Mouse (Mus musculus) lung, adult 2 months (tissue): Measurements from ENCODE around the gene Adat1.

Experiments used
- CTCF ChIP-seq: fragments of 200-500 bp; IDR thresholded peaks from 2 replicates; pipeline ENCODE4 v1.5.1; 2011; ENCODE audit warnings: mild to moderate bottlenecking, low read length, control low read depth; ENCODE audit not compliant: insufficient read depth
- POLR2A ChIP-seq: fragments of 200-500 bp; IDR thresholded peaks from 2 replicates; pipeline ENCODE4 v1.6.1; 2011; ENCODE audit warnings: low read depth, mild to moderate bottlenecking, control low read depth, low read length, borderline replicate concordance; ENCODE audit errors: extremely low read depth

- no peak for TF ChIP-seq CTCF
- no peak for TF ChIP-seq POLR2A
Observed at GRCm38 (mm10) chr8:111984511-111984910, 7.6 kb downstream of the Adat1 start.
